Comparison of ENCODE assay signal across 8 mouse cellular contexts in genomic region chr11:31870285-31871010, GRCm38 (mm10). TPM values are rescaled to one million over a fixed set of nuclear protein-coding genes. Genes with fewer than 3 reads are reported as not detected.
A peak's percentile ranks its signal among the peaks of the same experiment; 100 is the strongest.
DNase-seq lines count a peak whose midpoint lies in the region; ATAC-seq and TF ChIP-seq lines count a peak whose summit lies in the region.

No protein-coding gene starts in this region.

- peak; percentile 100 for ATAC-seq in forebrain, embryonic 15.5 days (replicated peaks)
- peak; percentile 99 for ATAC-seq in neutrophil, adult 5-6 weeks (ENCODE audit: extremely low read depth, insufficient number of reproducible peaks, low FRiP score, poor library complexity, severe bottlenecking)

- H3K9me3 ChIP-seq in ES-E14 (ENCODE audit: control insufficient read depth, insufficient read depth, low read depth, low read length): no peaks in the 10 kb centered on the region
- no peaks in the 10 kb centered on the region for H3K9me3 ChIP-seq in forebrain, embryonic 15.5 days

- no peaks in the 10 kb centered on the region for H3K27me3 ChIP-seq in forebrain, embryonic 15.5 days

- H3K4me2 ChIP-seq in forebrain, embryonic 15.5 days (replicated peaks): peak overlapping the region; percentile 80

- H3K4me1 ChIP-seq in ES-E14 (ENCODE audit: control insufficient read depth in 2 of 2, insufficient read depth in 2 of 2, low read length in 2 of 2, poor library complexity in 1 of 2): no peaks in the 10 kb centered on the region
- peaks cover 32% of the 10 kb centered on the region for H3K4me1 ChIP-seq in forebrain, embryonic 15.5 days
- peaks cover 3% of the 10 kb centered on the region for H3K4me1 ChIP-seq in lung, adult 2 months (ENCODE audit: control insufficient read depth, insufficient read depth, low read length)

- in situ Hi-C loops in ES-E14 (cut with MboI; ENCODE audit: low sequenced_read_pairs in 2 of 2, unreplicated experiment in 2 of 2): no loop called here

- intact Hi-C loops in heart, postnatal 25 days (cut with DNase I): loop anchor here (5.0 kb wide), 3 partner anchors 62 to 158 kb away; no protein-coding TSS in a partner anchor

- H3K27ac ChIP-seq in ES-E14 (ENCODE audit: insufficient read depth, low read depth, low read length, poor library complexity, severe bottlenecking): peak overlapping the region; percentile 82
- H3K27ac ChIP-seq in forebrain, embryonic 15.5 days (replicated peaks): peak overlapping the region; percentile 95

- no peak for TF ChIP-seq CTCF in lung, adult 2 months (IDR thresholded peaks at IDR 0.05; ENCODE audit: insufficient read depth, low read length)

- DNase-seq in ES-E14 (ENCODE audit: low read depth, low spot score): peak; percentile 99
- DNase-seq in cerebellum, adult 11-12 months: peak; percentile 100
- DNase-seq in heart, postnatal 25 days (ENCODE audit: low spot score): peak; percentile 98
- peak; percentile 98 to 99 for DNase-seq in layer of hippocampus, adult 18-20 months (ENCODE audit: low spot score in 2 of 2)
- peak; percentile 98 for DNase-seq in lung, adult 2 months
- peak; percentile 98 for DNase-seq in thymus, adult 18-20 months

- under 1% methylated on average over 53 of the region's 53 CpGs for WGBS in forebrain, embryonic 15.5 days
- under 1% methylated on average over 53 of the region's 53 CpGs for WGBS in lung, adult 2 months

- peak overlapping the region; percentile 83 for H3K9ac ChIP-seq in ES-E14 (ENCODE audit: insufficient read depth, low read depth, low read length, poor library complexity, severe bottlenecking)
- peak overlapping the region; percentile 71 for H3K9ac ChIP-seq in forebrain, embryonic 15.5 days (replicated peaks)

- H3K36me3 ChIP-seq in ES-E14 (ENCODE audit: control insufficient read depth, insufficient read depth, low read length, poor library complexity, severe bottlenecking): no peaks in the 10 kb centered on the region
- H3K36me3 ChIP-seq in forebrain, embryonic 15.5 days: no peaks in the 10 kb centered on the region

- peak; percentile 97 for TF ChIP-seq POLR2A in lung, adult 2 months (IDR thresholded peaks at IDR 0.05; ENCODE audit: borderline replicate concordance, extremely low read depth, low read depth, low read length)

- H3K4me3 ChIP-seq in ES-E14 (ENCODE audit: insufficient read depth in 1 of 2, low read depth in 1 of 2, low read length in 2 of 2, poor library complexity in 1 of 2, severe bottlenecking in 1 of 2): peak overlapping the region; percentile 85 to 97
- H3K4me3 ChIP-seq in forebrain, embryonic 15.5 days: peak overlapping the region; percentile 65
- H3K4me3 ChIP-seq in lung, adult 2 months (replicated peaks; ENCODE audit: extremely low read depth, low read depth, low read length): peak overlapping the region; percentile 75

TF ChIP-seq in ES-E14, 5 proteins besides CTCF, POLR2A, EP300 and RAD21:
- TF ChIP-seq HCFC1 (IDR thresholded peaks at IDR 0.05; ENCODE audit: borderline replicate concordance, insufficient read depth, low read length) (peak; percentile 85), ZC3H11A (IDR thresholded peaks at IDR 0.05; ENCODE audit: borderline replicate concordance, low read depth, low read length) (no peak), MAFK (IDR thresholded peaks at IDR 0.05; ENCODE audit: insufficient read depth, low read depth, low read length) (no peak), CHD2 (IDR thresholded peaks at IDR 0.05; ENCODE audit: low read depth, low read length) (no peak), ZNF384 (IDR thresholded peaks at IDR 0.05; ENCODE audit: low read depth, low read length) (no peak)

RNA-seq across cellular contexts. Expression of gene Cpeb4, which starts 1.6 kb away (rescaled TPM):
- total RNA-seq in ES-E14 (2012; rRNA removed): 7.8 and 11.5 TPM in 2 replicates
- polyA plus RNA-seq in forebrain, embryonic 15.5 days (2015; fragmentation: Nextera tagmentation; extraction: Ambion mirVana): 15.9 and 16.4 TPM in 2 replicates
- 10 to 100 TPM; 80.9 to 92.0 TPM for total RNA-seq in heart, postnatal 25 days (2021)
- total RNA-seq in layer of hippocampus, adult 18-20 months (2021): 100 to 1,000 TPM; 148 to 155 TPM
- 13.4 and 17.4 TPM in 2 replicates for polyA plus RNA-seq in lung, adult 2 months (2012; rRNA removed)
- 41.4 and 51.0 TPM in 2 replicates for total RNA-seq in neutrophil, adult 5-6 weeks (2017)

Comparison
In these comparisons a context has a peak if more than half of its experiments do, and no peak if none do; other contexts are left out.
1. Peak in every context shown above with its lines: DNase-seq, ATAC-seq, H3K4me3 ChIP-seq and H3K27ac ChIP-seq.